Mouse (Mus musculus) stomach, postnatal 0 days (tissue): Measurements from ENCODE around the gene Cdca4. TPM values are rescaled to one million over a fixed set of nuclear protein-coding genes. Genes with fewer than 3 reads are reported as not detected.
"Not testable (repeated sequence)": the region's sequence is repeated elsewhere in the genome, so short reads cannot be mapped to it uniquely, and the experiment has no call there.

ENCODE experiments used
- ATAC-seq: fragments of 200-750 bp; cut with Nextera tagmentation; 2 replicates; pipeline ENCODE4 v1.8.0; 2017; ENCODE audit not compliant: low FRiP score, low TSS enrichment
- DNase-seq: peaks from one replicate; pipeline ENCODE4 v3.0.0-alpha.2; 2016; ENCODE audit warnings: low spot score
- H3K27ac ChIP-seq: fragments of 300-500 bp; sonication (generic); replicated peaks from 2 replicates; pipeline ENCODE4 v1.5.1; 2014; ENCODE audit warnings: mild to moderate bottlenecking, control low read depth
- H3K27me3 ChIP-seq: fragments of 300-500 bp; sonication (generic); 2 replicates; pipeline ENCODE4 v1.6.1; 2014; ENCODE audit warnings: low read length; ENCODE audit not compliant: control insufficient read depth, insufficient read depth
- H3K36me3 ChIP-seq: fragments of 300-500 bp; sonication (generic); 2 replicates; pipeline ENCODE4 v1.6.1; 2014; ENCODE audit warnings: low read length, mixed read lengths; ENCODE audit not compliant: control insufficient read depth, insufficient read depth
- H3K4me1 ChIP-seq: fragments of 300-500 bp; sonication (generic); replicated peaks from 2 replicates; pipeline ENCODE4 v1.6.1; 2014; ENCODE audit warnings: antibody characterized with exemption; ENCODE audit not compliant: control insufficient read depth, insufficient read depth
- H3K4me2 ChIP-seq: fragments of 300-500 bp; sonication (generic); replicated peaks from 2 replicates; pipeline ENCODE4 v1.6.1; 2014; ENCODE audit warnings: low read depth, mild to moderate bottlenecking, control low read depth, moderate library complexity
- H3K4me3 ChIP-seq: fragments of 300-500 bp; sonication (generic); 2 replicates; pipeline ENCODE4 v1.5.1; 2014; ENCODE audit warnings: low read depth, low read length, control low read depth
- H3K9ac ChIP-seq: fragments of 300-500 bp; sonication (generic); 2 replicates; pipeline ENCODE4 v1.6.1; 2014; ENCODE audit warnings: mild to moderate bottlenecking, low read length, control low read depth, mixed read lengths
- H3K9me3 ChIP-seq: fragments of 300-500 bp; sonication (generic); 2 replicates; pipeline ENCODE4 v1.6.1; 2016; ENCODE audit warnings: low read length; ENCODE audit not compliant: control insufficient read depth
- CTCF ChIP-seq: IDR thresholded peaks from 2 replicates; pipeline ENCODE4 v1.5.1; 2016; ENCODE audit warnings: antibody characterized with exemption, low read depth, mild to moderate bottlenecking, moderate library complexity
- EP300 ChIP-seq: optimal IDR thresholded peaks from 2 replicates; pipeline ENCODE3; 2016; ENCODE audit warnings: antibody characterized with exemption
- WGBS: fragments of 180-500 bp; shearing (Covaris S2); extraction: QIAGEN DNeasy Blood & Tissue Kit; methylation state at CpG from one replicate; pipeline ENCODE4 v1.1.7; 2014; 5-methylcytosine and 5-hydroxymethylcytosine counted together
- polyA plus RNA-seq: library from polyadenylated mRNA; unstranded; fragments of >200 nt; fragmentation: Nextera tagmentation; extraction: Ambion mirVana; gene quantifications from 2 replicates; pipeline ENCODE4 v1.2.1, GENCODE M21; 2015

The Cdca4 gene
- polyA plus RNA-seq, 1 experiment from 2014 or later, result 41.6 TPM

DNA sequence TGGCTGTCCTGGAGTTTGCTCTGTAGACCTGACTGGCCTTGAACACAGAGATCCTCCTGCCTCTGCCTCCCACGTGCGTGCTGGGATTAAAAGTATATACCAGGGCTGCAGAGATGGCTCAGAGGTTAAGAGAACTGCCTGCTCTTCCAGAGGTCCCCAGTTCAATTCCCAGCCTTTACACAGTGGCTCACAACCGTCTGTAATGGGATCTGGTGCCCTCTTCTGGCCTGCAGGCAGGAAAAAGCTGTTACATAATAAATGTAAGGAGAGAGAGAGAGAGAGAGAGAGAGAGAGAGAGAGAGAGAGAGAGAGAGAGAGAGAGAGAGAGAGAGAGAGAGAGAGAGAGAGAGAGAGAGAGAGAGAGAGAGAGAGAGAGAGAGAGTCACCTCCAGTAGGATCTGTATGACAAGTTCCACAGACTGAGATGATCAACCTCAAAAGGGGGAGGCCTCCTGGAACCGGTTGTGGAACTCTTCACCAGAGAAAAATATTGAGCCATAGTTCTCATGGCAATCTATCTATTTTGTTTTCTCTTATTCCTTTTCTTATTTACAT lies 12.2 kb upstream of the Cdca4 start:
- ATAC-seq, H3K4me3 ChIP-seq: not testable (repeated sequence)
- 61% methylated on average over 4 of the region's 4 CpGs for WGBS

DNA sequence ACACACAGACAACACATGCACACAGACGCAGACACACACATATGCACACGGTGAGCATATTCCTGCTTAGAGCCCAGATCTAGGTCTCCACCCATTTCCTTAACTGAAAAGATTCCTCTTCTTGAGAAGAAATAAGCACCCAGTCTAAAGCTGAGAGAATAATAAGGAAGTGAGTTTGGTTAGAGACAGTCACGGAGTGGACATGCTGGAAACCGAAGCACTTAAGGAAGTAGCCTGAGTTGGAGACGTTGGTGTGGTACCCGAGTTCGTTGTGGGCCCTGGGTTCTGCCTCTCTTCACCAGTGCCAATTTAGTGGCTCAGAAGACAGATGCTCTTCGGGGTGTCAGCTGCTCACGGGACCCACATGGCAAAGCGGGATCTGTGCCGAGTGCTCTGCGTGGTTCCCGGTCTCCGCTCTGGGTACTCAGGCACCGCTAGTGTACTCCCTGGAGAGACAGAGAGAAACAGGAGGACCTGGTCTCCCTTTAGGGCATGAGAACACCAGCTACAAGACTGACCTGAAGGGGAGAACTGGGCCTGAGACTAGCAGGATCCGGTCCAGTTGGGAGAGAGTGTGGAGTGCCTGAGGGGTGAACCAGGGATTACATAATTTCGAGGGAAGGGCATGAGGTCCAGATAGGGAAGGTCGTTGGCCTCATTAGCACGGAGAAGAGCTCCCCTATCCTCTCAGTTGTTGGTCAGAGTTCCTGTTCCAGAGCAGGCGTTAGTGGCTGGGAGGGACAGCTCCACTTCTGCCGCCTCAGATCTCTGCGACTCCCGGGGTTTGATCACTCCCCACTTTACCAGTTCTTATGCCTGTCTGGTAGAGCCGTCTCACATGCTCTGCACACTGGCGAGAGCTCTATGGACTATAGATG lies 11.2 kb upstream of the Cdca4 start:
- Histone ChIP-seq H3K27ac (no peak overlapping the region), H3K4me3 (no peak overlapping the region), H3K27me3 (no peaks in the 10 kb centered on the region), H3K9me3 (no peaks in the 10 kb centered on the region), H3K4me1 (no peaks in the 10 kb centered on the region), H3K9ac (no peak overlapping the region), H3K36me3 (no peaks in the 10 kb centered on the region), H3K4me2 (no peak overlapping the region)
- TF ChIP-seq EP300 (no peak), CTCF (no peak)
- WGBS, result 78% methylated on average over 25 of the region's 25 CpGs
- DNase-seq (no peak), ATAC-seq (no peak)

More for the DNA sequence above, 12.2 kb upstream of the Cdca4 start:
- not testable (repeated sequence) for H3K9me3 ChIP-seq, DNase-seq, H3K27me3 ChIP-seq, H3K4me1 ChIP-seq, H3K36me3 ChIP-seq, H3K9ac ChIP-seq, H3K27ac ChIP-seq, H3K4me2 ChIP-seq
- TF ChIP-seq CTCF, result peak; percentile 41; the same call in 1 of the 2 replicates

- no peak for ATAC-seq
- Histone ChIP-seq H3K9me3 (no peaks in the 10 kb centered on the region), H3K4me1 (peaks cover 5% of the 10 kb centered on the region; the same call in 1 of the 2 replicates), H3K36me3 (no peaks in the 10 kb centered on the region), H3K27me3 (no peaks in the 10 kb centered on the region), H3K9ac (no peak overlapping the region), H3K4me2 (no peak overlapping the region), H3K27ac (peak overlapping the region; percentile 30; the same call in 1 of the 2 replicates), H3K4me3 (no peak overlapping the region)
- WGBS, result 49% methylated on average over 2 of the region's 2 CpGs
- no peak for DNase-seq
- TF ChIP-seq EP300 (no peak), CTCF (no peak)
These were observed 5.8 kb upstream of the Cdca4 start for GRCm38 (mm10) chr12:112835046-112835445.

DNA sequence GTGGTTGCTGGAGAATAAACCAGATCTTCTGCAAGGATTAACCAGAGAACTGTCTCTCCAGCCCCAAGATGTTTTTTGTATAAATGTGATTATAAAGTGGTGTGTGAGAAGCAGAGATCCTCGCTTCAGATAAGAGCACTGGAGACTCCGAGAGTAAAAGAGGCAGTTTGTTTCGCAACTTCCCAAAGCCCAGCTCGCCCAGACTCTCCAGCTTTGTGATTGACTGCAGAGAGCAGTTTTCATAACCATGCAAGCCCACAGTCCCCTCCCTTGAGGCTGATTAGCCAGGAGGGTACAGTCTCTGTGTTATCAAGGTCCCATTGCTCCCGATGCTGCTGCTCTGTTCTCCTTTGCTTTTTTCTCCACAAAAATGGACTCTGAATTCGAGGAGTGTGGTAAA lies 4.3 kb upstream of the Cdca4 start:
- Histone ChIP-seq H3K4me2 (no peak overlapping the region), H3K27me3 (no peaks in the 10 kb centered on the region), H3K4me3 (no peak overlapping the region), H3K27ac (no peak overlapping the region), H3K36me3 (no peaks in the 10 kb centered on the region), H3K4me1 (peaks cover 5% of the 10 kb centered on the region; the same call in 1 of the 2 replicates), H3K9ac (no peak overlapping the region), H3K9me3 (no peaks in the 10 kb centered on the region)
- TF ChIP-seq EP300, result no peak
- TF ChIP-seq CTCF, result no peak
- DNase-seq (no peak), ATAC-seq (no peak)
- 60% methylated on average over 6 of the region's 6 CpGs for WGBS

DNA sequence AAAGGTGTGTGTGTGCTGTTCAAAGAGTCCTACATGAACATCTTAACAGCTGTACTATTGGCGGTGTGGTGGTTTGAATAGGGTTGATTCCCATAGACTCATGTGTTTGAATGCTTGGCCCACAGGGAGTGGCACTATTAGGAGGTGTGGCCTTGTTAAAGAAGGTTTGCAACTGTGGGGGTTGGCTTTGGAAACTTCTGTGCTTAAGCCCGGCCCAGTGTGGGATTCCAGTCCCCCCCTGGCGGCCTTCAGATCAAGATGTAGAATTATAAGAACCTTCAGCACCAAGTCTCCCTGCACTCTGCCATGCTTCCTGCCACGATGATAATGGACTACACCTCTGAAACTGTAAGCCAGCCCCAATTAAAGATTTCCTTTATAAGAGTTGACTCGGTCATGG lies 3.2 kb upstream of the Cdca4 start:
- H3K9me3 ChIP-seq, result no peaks in the 10 kb centered on the region
- H3K9ac ChIP-seq, result no peak overlapping the region
- no peak overlapping the region for H3K27ac ChIP-seq
- DNase-seq (no peak), ATAC-seq (no peak)
- no peaks in the 10 kb centered on the region for H3K36me3 ChIP-seq
- H3K4me2 ChIP-seq, result no peak overlapping the region
- no peaks in the 10 kb centered on the region for H3K27me3 ChIP-seq
- peaks cover 9% of the 10 kb centered on the region for H3K4me1 ChIP-seq
- H3K4me3 ChIP-seq, result no peak overlapping the region
- TF ChIP-seq EP300 (no peak), CTCF (no peak)
- 85% methylated on average over 5 of the region's 5 CpGs for WGBS

- peak overlapping the region; percentile 75 for H3K9ac ChIP-seq
- peaks cover 10% of the 10 kb centered on the region for H3K4me1 ChIP-seq
- H3K9me3 ChIP-seq, result no peaks in the 10 kb centered on the region
- no peaks in the 10 kb centered on the region for H3K27me3 ChIP-seq
- H3K36me3 ChIP-seq, result no peaks in the 10 kb centered on the region
- 84% methylated on average over 3 of the region's 3 CpGs for WGBS
- no peak for DNase-seq
- no peak for ATAC-seq
- no peak overlapping the region for H3K4me3 ChIP-seq
- no peak overlapping the region for H3K27ac ChIP-seq
- H3K4me2 ChIP-seq, result peak overlapping the region; percentile 68; the same call in 1 of the 2 replicates
- TF ChIP-seq CTCF, result no peak
- TF ChIP-seq EP300, result no peak
These were observed 1.3 kb upstream of the Cdca4 start for GRCm38 (mm10) chr12:112830570-112830969.
